Mouse (Mus musculus): Measurements from ENCODE around the gene Plcxd1. TPM values are rescaled to one million over a fixed set of nuclear protein-coding genes. Genes with fewer than 3 reads are reported as not detected.
"Not testable (repeated sequence)": the region's sequence is repeated elsewhere in the genome, so short reads cannot be mapped to it uniquely, and the experiment has no call there.

Gene Plcxd1
- 1.9 and 3.2 TPM in 2 replicates for polyA plus RNA-seq (2015; fragmentation: Nextera tagmentation; extraction: Ambion mirVana)

- no peaks in the 10 kb centered on the region for H3K27me3 ChIP-seq (replicated peaks; ENCODE audit: control insufficient read depth, insufficient read depth, low read length)
- peak within 1 kb of the TSS; percentile 37 for H3K4me3 ChIP-seq (replicated peaks; ENCODE audit: low read length)
- H3K36me3 ChIP-seq (ENCODE audit: control insufficient read depth, insufficient read depth): peaks cover 23% of the 10 kb centered on the region
- H3K9me3 ChIP-seq (ENCODE audit: control insufficient read depth, low read length): 0 out of 2 replicates have a peak, but pooled peaks cover under 1% of the 10 kb centered on the region
- no peak within 1 kb of the TSS for H3K9ac ChIP-seq (replicated peaks; ENCODE audit: low read depth, low read length)
- ATAC-seq: peak; percentile 16; the same call in 1 of the 2 replicates
- H3K4me1 ChIP-seq (replicated peaks; ENCODE audit: control insufficient read depth, insufficient read depth, low read length): peaks cover 18% of the 10 kb centered on the region
- peak within 1 kb of the TSS; percentile 63 for H3K4me2 ChIP-seq (ENCODE audit: low read length)
- WGBS: 6% methylated on average over 25 of the region's 25 CpGs
- no peak within 1 kb of the TSS for H3K27ac ChIP-seq (ENCODE audit: low read length)
Observed at GRCm38 (mm10) chr5:110099656-110100580, at the start of gene Plcxd1. Gene Plcxd1 (plus strand): TSS chr5:110099969.

DNA sequence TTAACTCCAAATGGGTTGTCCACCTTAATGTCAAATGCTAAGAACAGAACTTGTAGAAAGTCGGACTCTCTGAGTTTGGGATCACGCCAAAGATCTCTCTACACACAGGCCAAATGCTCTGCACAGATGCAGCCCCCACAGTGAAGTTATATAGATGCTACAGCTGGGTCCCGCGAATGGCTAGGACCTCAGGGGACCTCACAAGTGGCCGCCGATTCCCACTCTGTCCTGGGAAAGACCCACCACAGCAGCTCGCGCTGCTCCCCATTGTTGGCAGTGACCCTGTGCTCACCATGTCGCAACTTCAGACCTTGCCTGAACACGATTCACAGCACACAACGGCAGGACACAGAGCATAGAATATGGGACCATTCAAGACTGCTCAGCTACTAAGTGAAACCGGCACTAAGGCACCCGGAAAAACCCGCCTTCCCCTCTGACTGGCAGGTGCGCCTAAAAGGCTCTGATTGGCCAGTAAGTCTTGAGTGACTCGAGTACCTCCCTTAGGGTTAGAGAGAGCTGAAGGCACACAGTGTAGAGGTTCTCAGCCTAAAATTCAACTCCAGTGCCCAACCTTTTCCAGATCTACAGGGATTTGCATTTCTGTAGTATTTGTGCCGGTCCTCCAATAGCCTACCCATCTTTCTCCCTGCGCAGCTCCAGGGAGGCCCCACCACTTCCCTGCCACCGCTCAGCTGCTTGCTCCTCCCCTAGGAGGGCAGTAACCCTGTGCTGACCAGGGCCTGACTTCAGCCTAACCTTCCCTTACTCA lies 41.9 kb upstream of the Plcxd1 start:
- 4% methylated on average over 19 of the region's 19 CpGs for WGBS

DNA sequence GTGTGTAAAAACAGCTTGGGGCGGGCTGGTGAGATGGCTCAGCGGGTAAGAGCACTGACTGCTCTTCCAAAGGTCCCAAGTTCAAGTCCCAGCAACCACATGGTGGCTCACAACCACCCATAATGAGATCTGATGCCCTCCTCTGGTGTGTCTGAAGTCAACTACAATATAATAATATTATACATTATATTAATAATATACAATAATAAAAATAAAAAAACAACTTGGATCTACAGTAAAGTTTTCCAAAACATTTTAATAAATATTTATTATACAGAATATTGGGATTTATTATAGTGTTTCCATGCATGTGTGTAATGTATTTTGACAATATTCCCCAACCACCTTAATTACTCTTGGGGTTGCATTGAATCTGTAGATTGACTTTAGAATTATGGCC lies 27.4 kb upstream of the Plcxd1 start, which contains the start of gene Gm17655:
Gene Gm17655 (minus strand): TSS at position 101 of the 400 bp plus-strand sequence.
- WGBS: 78% methylated on average over 2 of the region's 2 CpGs
- not testable (repeated sequence) for H3K4me3 ChIP-seq (replicated peaks; ENCODE audit: low read length); H3K4me2 ChIP-seq (ENCODE audit: low read length); ATAC-seq; H3K27me3 ChIP-seq (replicated peaks; ENCODE audit: control insufficient read depth, insufficient read depth, low read length); H3K27ac ChIP-seq (ENCODE audit: low read length); H3K36me3 ChIP-seq (ENCODE audit: control insufficient read depth, insufficient read depth); H3K4me1 ChIP-seq (replicated peaks; ENCODE audit: control insufficient read depth, insufficient read depth, low read length); H3K9ac ChIP-seq (replicated peaks; ENCODE audit: low read depth, low read length)
- peaks cover 13% of the 10 kb centered on the region for H3K9me3 ChIP-seq (ENCODE audit: control insufficient read depth, low read length)

More for the DNA sequence above, 41.9 kb upstream of the Plcxd1 start:
- Histone ChIP-seq H3K36me3 (ENCODE audit: control insufficient read depth, insufficient read depth) (no peaks in the 10 kb centered on the region), H3K4me3 (replicated peaks; ENCODE audit: low read length) (peak overlapping the region; percentile 59), H3K9me3 (ENCODE audit: control insufficient read depth, low read length) (peaks cover 2% of the 10 kb centered on the region), H3K4me1 (replicated peaks; ENCODE audit: control insufficient read depth, insufficient read depth, low read length) (no peaks in the 10 kb centered on the region), H3K4me2 (ENCODE audit: low read length) (peak overlapping the region; percentile 60), H3K9ac (replicated peaks; ENCODE audit: low read depth, low read length) (peak overlapping the region; percentile 66), H3K27ac (ENCODE audit: low read length) (peak overlapping the region; percentile 37; the same call in 1 of the 2 replicates), H3K27me3 (replicated peaks; ENCODE audit: control insufficient read depth, insufficient read depth, low read length) (no peaks in the 10 kb centered on the region)
- ATAC-seq: peak; percentile 99

DNA sequence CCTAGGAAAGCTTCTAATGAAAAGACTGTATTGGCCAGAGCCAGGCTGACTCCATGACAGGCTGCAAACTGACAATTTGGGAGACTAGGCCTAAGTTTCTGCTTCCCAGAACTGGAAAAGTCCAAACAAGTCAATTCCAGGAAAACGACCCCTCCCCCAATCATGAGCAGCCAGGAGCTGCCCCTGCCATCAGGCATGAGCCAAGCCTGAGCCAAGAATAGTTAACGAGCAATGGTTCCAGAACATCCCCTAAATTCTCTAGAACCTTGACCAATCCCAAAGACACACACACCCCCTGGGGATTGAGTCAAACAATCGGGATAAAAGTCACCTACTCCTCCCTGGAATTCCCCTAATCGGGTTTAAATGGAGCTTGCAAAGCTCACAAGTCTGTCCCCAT lies 16.8 kb upstream of the Plcxd1 start:
- Histone ChIP-seq H3K27ac (ENCODE audit: low read length) (no peak overlapping the region), H3K27me3 (replicated peaks; ENCODE audit: control insufficient read depth, insufficient read depth, low read length) (no peaks in the 10 kb centered on the region), H3K9ac (replicated peaks; ENCODE audit: low read depth, low read length) (no peak overlapping the region), H3K9me3 (ENCODE audit: control insufficient read depth, low read length) (peaks cover 10% of the 10 kb centered on the region), H3K36me3 (ENCODE audit: control insufficient read depth, insufficient read depth) (no peaks in the 10 kb centered on the region), H3K4me3 (replicated peaks; ENCODE audit: low read length) (no peak overlapping the region), H3K4me1 (replicated peaks; ENCODE audit: control insufficient read depth, insufficient read depth, low read length) (no peaks in the 10 kb centered on the region), H3K4me2 (ENCODE audit: low read length) (no peak overlapping the region)
- 81% methylated on average over 4 of the region's 4 CpGs for WGBS
- ATAC-seq: no peak

DNA sequence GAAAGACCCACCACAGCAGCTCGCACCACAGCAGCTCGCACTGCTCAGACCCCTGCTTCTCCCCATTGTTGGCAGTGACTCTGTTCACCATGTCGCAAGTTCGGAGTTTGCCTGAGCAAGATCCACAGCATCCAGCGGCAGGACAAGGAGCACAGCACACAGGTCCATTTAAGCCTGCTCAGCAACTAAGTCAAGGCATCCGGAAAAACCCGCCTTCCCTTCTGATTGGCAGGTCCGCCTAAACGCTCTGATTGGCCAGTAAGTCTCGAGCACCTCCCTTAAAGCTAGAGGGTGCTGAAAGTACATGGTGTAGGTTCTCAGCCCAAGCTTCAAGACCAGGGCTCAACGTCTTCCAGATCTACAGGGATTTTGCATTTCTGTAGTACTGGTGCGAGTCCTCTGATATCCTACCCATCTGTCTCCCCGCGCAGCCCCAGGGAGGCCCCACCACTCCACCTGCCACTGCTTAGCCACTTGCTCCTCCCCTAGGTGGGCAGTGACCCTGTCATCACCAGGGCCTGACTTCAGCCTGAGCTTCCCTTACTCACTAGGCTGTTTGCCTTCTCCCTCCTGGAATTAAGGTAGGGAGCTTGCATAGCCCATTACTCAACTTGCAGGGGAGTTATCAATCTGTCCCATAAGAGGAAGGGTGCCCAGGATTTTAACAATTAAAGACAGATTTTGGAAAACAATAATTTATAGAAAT lies 13.5 kb upstream of the Plcxd1 start:
- no peak overlapping the region for H3K4me3 ChIP-seq (replicated peaks; ENCODE audit: low read length)
- no peak overlapping the region for H3K9ac ChIP-seq (replicated peaks; ENCODE audit: low read depth, low read length)
- H3K36me3 ChIP-seq (ENCODE audit: control insufficient read depth, insufficient read depth): no peaks in the 10 kb centered on the region
- no peak for ATAC-seq
- H3K9me3 ChIP-seq (ENCODE audit: control insufficient read depth, low read length): peaks cover 4% of the 10 kb centered on the region; the same call in 1 of the 2 replicates
- no peaks in the 10 kb centered on the region for H3K4me1 ChIP-seq (replicated peaks; ENCODE audit: control insufficient read depth, insufficient read depth, low read length)
- no peaks in the 10 kb centered on the region for H3K27me3 ChIP-seq (replicated peaks; ENCODE audit: control insufficient read depth, insufficient read depth, low read length)
- 41% methylated on average over 14 of the region's 14 CpGs for WGBS
- no peak overlapping the region for H3K27ac ChIP-seq (ENCODE audit: low read length)
- no peak overlapping the region for H3K4me2 ChIP-seq (ENCODE audit: low read length)

GRCm38 (mm10) chr5:110091546-110091945 lies 8.2 kb upstream of the Plcxd1 start:
- no peak overlapping the region for H3K27ac ChIP-seq (ENCODE audit: low read length)
- no peaks in the 10 kb centered on the region for H3K36me3 ChIP-seq (ENCODE audit: control insufficient read depth, insufficient read depth)
- H3K9ac ChIP-seq (replicated peaks; ENCODE audit: low read depth, low read length): no peak overlapping the region
- H3K9me3 ChIP-seq (ENCODE audit: control insufficient read depth, low read length): no peaks in the 10 kb centered on the region
- H3K4me2 ChIP-seq (ENCODE audit: low read length): no peak overlapping the region
- ATAC-seq: no peak
- no peaks in the 10 kb centered on the region for H3K27me3 ChIP-seq (replicated peaks; ENCODE audit: control insufficient read depth, insufficient read depth, low read length)
- no peak overlapping the region for H3K4me3 ChIP-seq (replicated peaks; ENCODE audit: low read length)
- peaks cover 7% of the 10 kb centered on the region for H3K4me1 ChIP-seq (replicated peaks; ENCODE audit: control insufficient read depth, insufficient read depth, low read length)
- 62% methylated on average over 2 of the region's 2 CpGs for WGBS

- H3K36me3 ChIP-seq (ENCODE audit: control insufficient read depth, insufficient read depth): no peaks in the 10 kb centered on the region
- H3K9ac ChIP-seq (replicated peaks; ENCODE audit: low read depth, low read length): peak within 1 kb of the TSS; percentile 57
- H3K4me1 ChIP-seq (replicated peaks; ENCODE audit: control insufficient read depth, insufficient read depth, low read length): peaks cover 7% of the 10 kb centered on the region
- ATAC-seq: peak; percentile 98
- no peaks in the 10 kb centered on the region for H3K9me3 ChIP-seq (ENCODE audit: control insufficient read depth, low read length)
- H3K27ac ChIP-seq (ENCODE audit: low read length): no peak within 1 kb of the TSS
- no peaks in the 10 kb centered on the region for H3K27me3 ChIP-seq (replicated peaks; ENCODE audit: control insufficient read depth, insufficient read depth, low read length)
- WGBS: under 1% methylated on average over 24 of the region's 25 CpGs
- H3K4me3 ChIP-seq (replicated peaks; ENCODE audit: low read length): peak within 1 kb of the TSS; percentile 52
- peak within 1 kb of the TSS; percentile 58 for H3K4me2 ChIP-seq (ENCODE audit: low read length)
Observed at GRCm38 (mm10) chr5:110094030-110094846, 5.5 kb upstream of the Plcxd1 start, which contains the start of gene Gm35315. Gene Gm35315 (minus strand): TSS chr5:110094420.

DNA sequence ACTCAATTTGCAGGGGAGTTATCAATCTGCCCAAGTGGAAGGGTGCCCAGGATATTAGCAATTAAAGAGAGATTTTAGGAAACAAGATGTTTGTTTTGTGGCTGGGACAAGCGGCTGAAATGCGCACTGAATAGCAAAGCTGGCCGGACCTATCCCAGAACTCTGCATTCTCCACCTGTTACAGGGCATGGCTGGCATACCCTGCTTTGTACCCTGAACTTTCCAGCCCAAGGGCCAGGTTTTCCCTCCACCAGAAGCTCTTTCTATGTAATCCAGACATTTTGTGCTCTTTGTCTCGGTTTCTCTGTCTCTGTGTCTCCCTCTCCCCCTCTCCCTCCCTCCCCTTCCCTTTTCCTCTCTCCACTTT lies 4.9 kb upstream of the Plcxd1 start:
- ATAC-seq: peak; percentile 9; the same call in 1 of the 2 replicates
- 1% methylated on average over 4 of the region's 4 CpGs for WGBS
- Histone ChIP-seq H3K36me3 (ENCODE audit: control insufficient read depth, insufficient read depth) (no peaks in the 10 kb centered on the region), H3K27ac (ENCODE audit: low read length) (no peak overlapping the region), H3K27me3 (replicated peaks; ENCODE audit: control insufficient read depth, insufficient read depth, low read length) (no peaks in the 10 kb centered on the region), H3K4me3 (replicated peaks; ENCODE audit: low read length) (peak overlapping the region; percentile 52), H3K9me3 (ENCODE audit: control insufficient read depth, low read length) (no peaks in the 10 kb centered on the region), H3K4me2 (ENCODE audit: low read length) (peak overlapping the region; percentile 58), H3K4me1 (replicated peaks; ENCODE audit: control insufficient read depth, insufficient read depth, low read length) (peaks cover 7% of the 10 kb centered on the region), H3K9ac (replicated peaks; ENCODE audit: low read depth, low read length) (peak overlapping the region; percentile 57)

All from forebrain, embryonic 16.5 days (tissue).